Mouse (Mus musculus): ENCODE results near the gene Rnf212b. TPM values are rescaled to one million over a fixed set of nuclear protein-coding genes. Genes with fewer than 3 reads are reported as not detected.
"Not testable (repeated sequence)": the region's sequence is repeated elsewhere in the genome, so short reads cannot be mapped to it uniquely, and the experiment has no call there.

The Rnf212b gene
- not detected for total RNA-seq (2021)
- long read RNA-seq, experiment 1: 0 reads
- long read RNA-seq, experiment 2: 0 reads

GRCm38 (mm10) chr14:54813991-54814390 is at the start of gene Rnf212b:
Gene Rnf212b, plus strand, starts transcription at chr14:54814141.
- DNase-seq (ENCODE audit: low spot score in 2 of 2): no peak

DNA sequence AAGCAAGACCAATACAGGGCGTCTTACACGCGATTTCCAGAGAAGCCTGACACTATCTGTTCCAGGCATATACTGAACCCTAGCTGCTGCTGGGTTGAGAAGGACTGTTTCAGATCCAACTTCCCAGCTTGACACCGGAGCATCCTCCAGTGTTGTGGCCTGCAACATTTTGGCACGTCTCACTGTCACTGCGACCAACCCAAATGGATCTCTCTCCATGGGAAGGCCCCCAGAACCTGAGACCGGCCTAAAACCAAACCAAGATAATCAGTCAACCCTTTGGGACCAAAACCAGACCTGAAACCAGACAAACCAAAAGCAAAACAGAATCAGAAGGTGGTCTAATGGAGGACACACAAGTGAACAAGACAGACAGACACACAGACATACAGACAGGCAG is 47.0 kb upstream of the Rnf212b start:
- not testable (repeated sequence) for DNase-seq (ENCODE audit: low spot score in 2 of 2)

DNA sequence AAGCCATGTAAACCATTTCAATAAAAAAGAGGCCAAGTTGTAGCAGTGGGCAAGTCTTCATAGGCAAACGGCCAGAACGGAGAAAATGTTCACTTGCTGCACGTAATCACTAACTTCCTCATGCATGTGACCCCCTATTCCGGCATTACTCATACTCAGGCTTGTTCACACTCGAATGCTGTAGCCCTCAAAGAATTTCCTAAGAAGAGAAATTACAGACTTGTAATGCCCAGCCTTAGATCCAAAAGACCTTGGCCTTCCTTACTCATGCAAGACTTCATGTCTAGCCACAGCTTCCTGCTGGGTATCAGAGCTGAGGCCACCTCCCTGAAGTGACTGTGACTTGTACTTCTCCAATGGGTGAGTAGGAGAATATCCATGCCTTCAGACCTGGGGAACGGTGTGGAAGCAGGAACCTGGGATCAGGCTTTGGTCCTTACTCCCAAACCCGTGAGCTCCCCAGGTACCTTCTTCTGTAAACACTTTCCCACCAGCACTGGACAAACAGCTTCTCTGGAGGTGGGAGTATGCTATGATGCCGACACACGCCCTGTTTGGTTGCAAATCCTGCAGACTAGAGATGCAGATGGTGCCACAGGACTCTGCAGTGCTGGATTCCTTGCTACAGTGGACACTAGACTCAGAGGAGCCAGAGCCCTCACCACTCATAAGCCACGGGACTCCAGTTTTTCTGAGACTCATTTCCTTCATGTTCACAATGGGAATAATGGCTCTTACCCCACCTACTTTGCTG is 45.5 kb upstream of the Rnf212b start:
- no peak for DNase-seq (ENCODE audit: low spot score in 2 of 2)

DNA sequence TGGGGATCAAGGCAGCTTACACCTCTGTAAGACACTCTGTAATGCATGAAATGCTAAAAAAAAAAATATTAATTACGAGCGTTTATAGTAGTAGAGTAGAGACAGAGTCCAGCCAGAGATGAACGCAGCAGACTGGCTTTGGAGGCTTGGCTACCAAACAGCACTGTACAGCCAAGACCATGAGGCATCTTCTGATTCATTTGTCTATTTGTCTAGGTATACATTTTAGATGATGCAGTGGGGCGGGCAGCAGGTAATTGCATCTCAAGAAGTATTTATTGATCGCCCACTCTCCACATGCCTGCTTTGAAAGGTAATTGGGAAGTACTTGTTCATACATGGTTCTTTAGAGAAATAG is 44.9 kb upstream of the Rnf212b start:
- no peak for DNase-seq (ENCODE audit: low spot score in 2 of 2)

GRCm38 (mm10) chr14:54770373-54770772 is 43.6 kb upstream of the Rnf212b start:
- no peak for DNase-seq (ENCODE audit: low spot score in 2 of 2)

DNA sequence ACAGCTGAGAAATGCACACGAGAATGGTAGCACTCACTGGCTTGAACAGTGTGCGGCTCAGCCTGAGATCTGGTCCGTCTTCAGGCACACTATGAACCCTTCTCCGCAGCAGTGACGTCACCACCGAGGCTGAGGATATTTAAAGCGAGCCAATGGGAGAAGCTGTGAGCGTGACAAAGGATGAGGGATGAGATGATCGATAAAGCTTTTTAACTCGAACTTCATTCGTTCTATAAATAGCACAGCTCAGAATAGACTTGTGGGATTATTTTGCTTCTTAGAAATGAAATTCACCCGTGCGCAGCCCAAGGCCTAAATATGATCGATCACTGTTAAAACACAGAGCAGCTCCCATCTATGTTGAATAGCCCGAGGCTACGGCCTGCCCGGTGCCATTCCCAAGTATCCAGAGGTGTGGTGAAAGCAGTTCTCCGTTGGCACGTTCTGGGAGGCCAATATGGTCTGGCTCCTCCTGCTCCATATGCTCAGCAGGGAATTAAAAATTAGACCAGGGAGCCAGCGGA is 41.5 kb upstream of the Rnf212b start:
- DNase-seq (ENCODE audit: low spot score in 2 of 2): peak; percentile 64 to 70

GRCm38 (mm10) chr14:54775534-54776041 is 38.4 kb upstream of the Rnf212b start:
- no peak for DNase-seq (ENCODE audit: low spot score in 2 of 2)

DNA sequence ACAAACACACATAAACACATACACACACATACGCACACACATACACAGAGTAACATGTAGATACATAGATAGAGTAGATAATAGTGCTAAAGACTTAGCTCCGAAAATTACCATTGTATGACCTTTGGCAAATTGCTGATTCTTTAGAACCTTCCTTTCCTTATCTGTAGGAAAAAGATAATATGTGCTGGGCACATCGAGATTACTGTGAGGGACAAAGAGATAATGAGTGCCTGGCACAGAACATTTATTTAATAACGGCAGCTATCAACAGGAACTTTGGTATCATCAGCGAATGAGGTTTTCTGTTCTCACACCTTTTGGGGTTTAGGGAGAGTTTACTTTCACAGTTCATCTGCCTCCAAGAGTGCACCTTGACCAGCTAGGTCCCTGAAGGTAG is 37.2 kb upstream of the Rnf212b start:
- no peak for DNase-seq (ENCODE audit: low spot score in 2 of 2)

DNA sequence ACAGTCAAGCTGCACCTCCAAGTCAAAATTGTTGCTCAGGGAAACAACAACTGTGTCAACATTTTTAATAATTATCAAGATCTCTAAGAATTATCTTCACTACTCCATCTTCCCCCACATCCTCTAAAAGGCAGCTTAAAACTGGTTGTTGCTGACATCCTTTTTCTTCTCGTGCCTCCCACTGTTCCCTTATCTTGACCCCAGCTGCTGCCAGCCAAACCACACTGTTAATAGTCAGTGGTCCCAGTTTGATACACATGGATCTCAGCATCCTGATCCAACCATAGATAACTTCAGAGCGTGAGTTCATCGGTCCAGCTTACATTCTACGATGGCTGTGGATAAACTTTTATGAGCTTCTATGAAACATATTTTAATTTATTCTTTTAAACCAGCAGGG is 36.0 kb upstream of the Rnf212b start:
- no peak for DNase-seq (ENCODE audit: low spot score in 2 of 2)

DNA sequence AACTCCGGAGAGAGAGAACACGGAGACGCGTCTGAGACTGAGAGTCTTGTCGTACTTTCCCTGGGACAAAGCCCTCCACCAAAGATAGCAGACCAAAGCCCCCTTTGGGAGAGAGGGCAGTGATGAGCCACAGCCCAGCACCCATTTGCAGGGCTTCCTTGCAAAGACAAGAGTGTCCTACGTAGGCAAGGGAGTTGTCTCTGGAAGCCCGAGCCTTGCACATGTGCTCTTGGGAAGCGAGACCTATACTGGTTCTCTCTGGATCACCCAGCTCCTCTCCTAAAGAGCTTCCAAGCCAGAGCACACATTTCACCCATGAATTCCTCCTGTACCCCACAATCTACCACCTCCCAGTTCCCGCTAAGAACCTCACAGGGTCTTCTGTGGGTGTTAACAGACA is 33.9 kb upstream of the Rnf212b start:
- DNase-seq (ENCODE audit: low spot score in 2 of 2): no peak

DNA sequence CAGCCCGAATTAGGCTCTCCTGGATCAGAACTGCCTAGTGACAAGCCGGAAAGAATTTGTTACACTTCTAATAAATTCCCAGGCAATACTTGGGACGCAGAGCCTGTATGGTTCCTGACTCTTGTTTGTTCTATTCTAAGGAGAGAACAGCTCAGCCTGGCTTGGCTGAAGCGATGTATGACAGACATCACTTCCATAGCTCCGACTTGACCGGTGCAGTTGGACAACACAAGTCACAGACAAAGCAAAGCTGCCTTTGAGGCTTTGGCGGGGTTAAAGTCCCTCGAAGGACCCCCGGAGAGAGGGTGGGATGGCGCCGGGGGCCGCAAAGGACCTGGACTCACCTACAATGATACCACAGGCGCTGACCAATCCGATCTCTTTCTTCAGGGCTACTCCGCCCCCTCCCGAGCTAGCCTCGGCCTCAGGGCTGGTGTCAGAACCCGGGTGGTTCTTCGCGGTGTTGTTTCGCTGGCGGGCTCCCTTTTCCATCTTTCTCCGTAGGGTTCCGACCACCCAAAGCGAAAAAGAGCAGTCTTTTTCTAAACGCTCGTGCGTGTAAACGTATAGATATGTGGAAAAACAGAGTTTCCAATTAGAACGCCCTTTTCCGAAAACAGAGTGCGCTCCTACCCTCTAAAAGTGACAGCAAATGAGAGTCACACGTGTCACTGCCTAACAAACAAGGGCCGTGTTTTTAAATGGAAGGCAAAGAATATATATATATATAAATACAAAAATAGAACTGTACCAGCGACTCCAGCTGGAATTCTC is 32.9 kb upstream of the Rnf212b start:
- DNase-seq (ENCODE audit: low spot score in 2 of 2): peak; percentile 67 to 80

DNA sequence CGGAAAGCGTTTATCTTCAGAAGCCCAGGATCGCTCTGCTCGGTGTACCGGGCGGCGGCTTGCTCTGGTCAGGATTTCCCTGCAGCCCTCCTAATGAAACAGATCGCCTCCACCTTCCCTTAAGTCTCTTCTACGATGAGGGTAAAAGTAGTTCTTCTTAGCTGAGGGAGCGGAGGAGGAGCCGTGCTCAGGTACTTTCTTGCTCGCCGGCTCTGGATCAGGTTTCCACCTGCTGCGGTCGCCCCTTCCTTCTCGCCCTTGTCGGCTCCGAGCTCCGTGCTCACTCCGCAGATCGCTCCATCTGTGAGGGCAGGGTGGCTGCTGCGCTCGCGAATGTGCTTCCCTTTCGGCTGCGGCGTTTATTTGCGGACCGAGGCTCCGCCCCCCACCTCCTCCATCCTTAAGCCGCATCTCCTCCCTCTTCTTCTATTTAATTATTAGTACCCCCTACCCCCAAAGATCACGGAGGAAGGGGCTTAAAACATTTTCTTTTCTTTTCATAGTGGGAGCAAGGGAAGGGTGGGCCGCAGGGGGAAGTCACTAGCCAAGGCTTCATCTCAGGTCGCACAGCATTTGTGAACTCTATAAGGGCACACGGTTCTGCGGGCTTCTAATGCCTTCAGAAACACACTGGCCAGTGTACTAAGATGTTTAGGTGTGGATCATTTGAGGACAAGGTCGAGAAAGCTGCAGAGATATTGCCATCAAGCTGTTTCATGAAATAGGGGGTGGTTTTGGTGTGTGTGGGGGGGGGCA is 32.2 kb upstream of the Rnf212b start, which contains the start of gene Slc7a8:
Gene Slc7a8 (minus strand): TSS at position 337 of the 756 bp plus-strand sequence.
- peak; percentile 72 to 81 for DNase-seq (ENCODE audit: low spot score in 2 of 2)

GRCm38 (mm10) chr14:54782971-54783370 is 31.0 kb upstream of the Rnf212b start:
- DNase-seq (ENCODE audit: low spot score in 2 of 2): no peak

DNA sequence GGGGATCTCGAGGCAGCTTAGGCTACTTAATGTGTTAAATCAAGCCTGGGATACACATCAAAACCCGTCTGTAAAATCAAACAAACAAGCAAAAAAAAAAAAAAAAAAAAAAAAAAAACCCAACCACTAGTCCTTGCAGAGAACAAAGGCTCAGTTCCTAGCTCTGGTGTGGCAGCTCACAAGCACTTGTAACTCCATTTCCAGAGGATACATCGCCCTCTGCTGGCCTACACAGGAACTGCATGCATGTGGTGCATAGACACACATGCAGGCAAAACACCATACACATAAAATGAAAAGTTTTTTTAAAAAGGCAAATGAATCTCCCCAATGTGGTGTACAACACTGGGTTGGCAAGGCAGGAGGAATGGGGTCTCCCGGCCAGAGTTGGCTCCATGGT is 28.0 kb upstream of the Rnf212b start:
- DNase-seq (ENCODE audit: low spot score in 2 of 2): peak in 1 of 2 experiments; percentile 65

GRCm38 (mm10) chr14:54786489-54786888 is 27.5 kb upstream of the Rnf212b start:
- no peak for DNase-seq (ENCODE audit: low spot score in 2 of 2)

DNA sequence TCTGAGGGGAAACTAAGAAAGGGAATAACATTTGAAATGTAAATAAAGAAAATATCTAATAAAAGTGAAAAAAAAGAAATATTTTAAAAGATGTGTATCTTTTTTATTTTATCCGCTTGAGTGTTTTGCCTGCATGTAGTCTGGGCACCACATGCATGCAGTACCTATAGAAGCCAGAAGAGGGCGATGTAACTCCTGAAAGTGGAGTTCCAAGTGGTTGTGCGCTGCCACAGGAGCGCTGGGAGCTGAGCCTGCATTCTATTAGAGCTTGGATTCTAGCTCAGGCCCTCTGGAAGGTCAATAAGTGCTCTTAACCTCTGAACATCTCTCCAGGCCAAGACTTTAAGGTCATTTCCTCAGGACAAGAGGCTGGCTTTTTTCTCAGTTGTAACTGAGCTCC is 26.7 kb upstream of the Rnf212b start:
- no peak for DNase-seq (ENCODE audit: low spot score in 2 of 2)

DNA sequence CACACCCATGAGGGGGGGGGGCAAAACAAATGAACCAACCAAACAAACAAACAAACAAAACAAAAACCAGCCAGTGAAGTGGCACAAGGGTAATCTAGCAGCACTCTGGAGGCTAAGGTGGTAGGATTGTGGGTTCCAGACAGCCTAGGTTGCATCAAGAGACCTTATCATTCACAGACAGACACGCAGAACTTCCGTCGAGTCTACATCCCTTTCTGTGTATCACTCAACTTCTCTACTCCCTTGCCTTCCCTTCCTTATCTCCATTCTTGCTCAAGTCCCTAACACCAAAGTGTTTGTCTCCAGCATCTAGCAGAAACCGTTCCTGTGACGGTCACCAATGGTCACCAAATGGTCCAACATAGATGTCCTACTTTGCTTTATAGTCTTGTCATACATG is 25.7 kb upstream of the Rnf212b start:
- no peak for DNase-seq (ENCODE audit: low spot score in 2 of 2)

DNA sequence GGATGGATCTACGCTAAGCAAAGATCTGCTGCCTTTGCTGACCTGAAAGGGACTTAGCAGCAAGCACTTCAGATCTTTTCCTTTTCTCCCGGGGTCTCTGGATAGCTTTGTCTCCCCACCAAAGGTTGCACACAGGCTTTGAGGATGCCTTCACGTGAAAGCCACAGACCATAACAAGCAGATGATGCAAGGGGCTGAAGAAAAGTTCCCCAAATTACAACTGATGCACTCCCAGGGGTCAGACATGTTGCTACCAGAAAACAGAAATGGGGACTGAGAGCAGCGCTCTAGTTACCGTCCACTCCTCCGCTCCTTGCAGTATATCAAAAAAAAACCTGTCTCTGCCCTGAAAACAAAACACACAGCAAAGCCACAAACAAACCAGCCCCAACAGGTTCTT is 21.8 kb upstream of the Rnf212b start:
- DNase-seq (ENCODE audit: low spot score in 2 of 2): no peak

GRCm38 (mm10) chr14:54793351-54793750 is 20.6 kb upstream of the Rnf212b start:
- DNase-seq (ENCODE audit: low spot score in 2 of 2): no peak

DNA sequence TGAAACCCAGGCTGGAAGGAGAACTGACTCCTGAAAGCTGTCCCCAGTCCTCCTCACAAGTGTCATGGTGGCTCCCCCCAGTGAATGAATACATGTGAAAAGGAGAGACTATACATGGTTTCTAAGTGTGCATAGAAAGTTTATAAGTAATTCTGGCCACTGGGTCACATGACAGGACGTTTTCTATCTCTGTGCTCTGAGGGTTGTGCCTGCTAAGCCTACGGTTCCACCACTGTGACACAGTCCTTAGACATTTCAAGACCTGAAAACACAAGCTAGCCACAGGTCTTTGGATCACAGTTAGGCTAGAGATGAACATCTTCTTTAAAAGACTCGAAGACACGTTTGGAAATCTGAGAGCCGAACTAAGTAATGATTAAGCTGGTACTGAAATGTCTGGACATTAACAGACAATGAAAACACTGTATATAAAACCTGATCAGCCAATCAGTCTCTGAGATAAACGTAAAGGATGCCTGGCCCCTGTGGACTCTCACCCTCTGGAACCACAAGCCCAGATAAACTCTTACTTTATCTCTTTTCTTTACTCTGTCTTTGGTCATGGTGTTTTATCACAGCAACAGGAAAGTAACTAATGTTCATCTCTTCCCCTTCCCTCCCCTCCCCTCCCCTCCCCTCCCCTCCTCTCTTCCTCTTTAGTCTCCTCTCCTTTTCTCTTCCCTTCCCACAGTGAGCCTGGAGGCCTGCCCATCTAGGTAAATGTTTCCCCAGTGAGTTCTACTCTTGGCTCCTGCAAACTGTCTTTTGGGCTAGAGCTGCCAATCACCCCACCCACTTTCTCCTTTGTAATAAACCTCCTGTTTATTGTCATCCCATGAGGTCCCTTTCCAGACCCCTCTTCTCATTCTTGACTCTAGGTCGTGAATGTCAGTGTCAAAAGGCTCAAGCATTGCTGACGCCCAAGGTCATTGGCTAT is 19.8 kb upstream of the Rnf212b start:
- DNase-seq (ENCODE audit: low spot score in 2 of 2): no peak

All from left cerebral cortex, adult 18-20 months (tissue).